Mouse (Mus musculus): ENCODE data around the gene Mrps16. TPM values are rescaled to one million over a fixed set of nuclear protein-coding genes. Genes with fewer than 3 reads are reported as not detected.
A peak's percentile ranks its signal among the peaks of the same experiment; 100 is the strongest.

Mrps16 gene
- total and polyA plus RNA-seq, 2 experiments from 2014 or later = 36.2 to 66.2 TPM

DNA sequence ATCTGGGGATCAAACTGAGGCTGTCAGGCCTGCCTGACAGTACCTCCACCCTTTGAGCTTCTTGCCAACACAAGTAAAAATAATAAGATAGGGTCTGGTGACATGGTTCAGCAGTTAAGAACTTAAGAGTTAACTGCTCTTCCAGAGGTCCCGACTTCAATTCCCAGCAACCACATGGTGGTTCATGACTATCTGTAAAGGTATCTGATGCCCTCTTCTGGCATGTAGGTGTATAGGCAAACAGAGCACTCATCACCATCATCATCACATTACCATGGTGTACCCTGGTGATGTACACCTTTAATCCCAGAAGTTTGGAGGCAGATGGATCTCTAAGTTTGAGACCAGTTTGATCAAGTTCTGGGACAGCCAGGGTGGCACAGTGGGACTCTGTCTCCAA lies 35.2 kb upstream of the Mrps16 start:
- H3K27me3 ChIP-seq (ENCODE audit: insufficient read depth, low read length) = no peaks in the 10 kb centered on the region
- DNase-seq (ENCODE audit: low spot score) (no peak), ATAC-seq (ENCODE audit: low FRiP score) (no peak)
- 36% methylated on average over 1 of the region's 1 CpGs for WGBS
- no peaks in the 10 kb centered on the region for H3K9me3 ChIP-seq (ENCODE audit: low read length)
- TF ChIP-seq CTCF (IDR thresholded peaks at IDR 0.05) = no peak
- no peaks in the 10 kb centered on the region for H3K36me3 ChIP-seq (ENCODE audit: insufficient read depth, low read length)
- no peak overlapping the region for H3K4me2 ChIP-seq (ENCODE audit: low read depth, low read length, poor library complexity, severe bottlenecking)
- H3K4me1 ChIP-seq (ENCODE audit: insufficient read depth, low read length) = no peaks in the 10 kb centered on the region
- H3K9ac ChIP-seq (replicated peaks; ENCODE audit: low read length, poor library complexity, severe bottlenecking) = no peak overlapping the region
- no peak overlapping the region for H3K4me3 ChIP-seq (ENCODE audit: low read depth, low read length)
- no peak overlapping the region for H3K27ac ChIP-seq (ENCODE audit: low read depth, low read length)

DNA sequence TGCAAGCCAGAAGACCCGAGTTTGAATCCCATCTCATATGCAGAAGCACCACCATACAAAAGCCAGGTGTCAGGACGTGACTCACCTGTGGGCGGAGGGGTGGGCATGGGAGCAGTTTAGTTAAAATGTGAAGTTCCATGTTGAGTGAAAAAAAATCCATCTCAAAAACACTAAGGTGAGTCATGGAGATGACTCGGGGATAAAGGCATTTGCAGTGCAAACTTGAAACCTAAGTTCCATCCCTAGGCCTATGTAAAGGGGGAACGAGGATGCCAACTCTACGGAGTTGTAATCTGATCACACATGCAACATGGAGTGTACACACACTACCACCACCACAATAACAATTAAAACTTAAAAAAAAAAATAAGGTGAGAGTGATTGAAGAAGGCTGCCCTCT lies 29.6 kb upstream of the Mrps16 start:
- H3K27me3 ChIP-seq (ENCODE audit: insufficient read depth, low read length) = no peaks in the 10 kb centered on the region
- no peak for TF ChIP-seq CTCF (IDR thresholded peaks at IDR 0.05)
- WGBS = 90% methylated on average over 6 of the region's 6 CpGs

DNA sequence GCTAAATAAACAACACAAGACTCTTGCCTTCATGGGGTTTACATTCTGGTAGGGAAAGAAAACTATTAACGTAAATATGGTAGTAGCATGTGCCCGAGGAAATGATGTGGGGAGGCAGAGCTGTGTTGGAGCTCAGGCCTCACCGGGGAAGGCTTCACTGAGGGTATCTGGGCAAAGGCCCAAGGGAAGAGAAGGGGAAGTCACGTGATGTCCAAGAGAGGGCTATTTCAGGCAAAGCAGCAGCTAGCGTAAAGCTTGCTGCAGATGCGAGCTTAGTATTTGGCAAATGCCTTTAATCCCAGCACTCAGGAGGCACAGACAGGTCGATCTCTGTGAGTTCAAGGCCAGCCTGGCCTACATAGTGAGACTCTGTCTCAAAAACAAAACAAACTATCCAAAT lies 28.8 kb upstream of the Mrps16 start:
- Histone ChIP-seq H3K27me3 (ENCODE audit: insufficient read depth, low read length) (no peaks in the 10 kb centered on the region), H3K9me3 (ENCODE audit: low read length) (no peaks in the 10 kb centered on the region), H3K27ac (ENCODE audit: low read depth, low read length) (no peak overlapping the region), H3K4me2 (ENCODE audit: low read depth, low read length, poor library complexity, severe bottlenecking) (no peak overlapping the region), H3K36me3 (ENCODE audit: insufficient read depth, low read length) (no peaks in the 10 kb centered on the region), H3K9ac (replicated peaks; ENCODE audit: low read length, poor library complexity, severe bottlenecking) (no peak overlapping the region), H3K4me3 (ENCODE audit: low read depth, low read length) (no peak overlapping the region), H3K4me1 (ENCODE audit: insufficient read depth, low read length) (no peaks in the 10 kb centered on the region)
- 77% methylated on average over 7 of the region's 7 CpGs for WGBS
- no peak for TF ChIP-seq CTCF (IDR thresholded peaks at IDR 0.05)
- DNase-seq (ENCODE audit: low spot score) (no peak), ATAC-seq (ENCODE audit: low FRiP score) (no peak)

More for the DNA sequence above, 29.6 kb upstream of the Mrps16 start:
- H3K9ac ChIP-seq (replicated peaks; ENCODE audit: low read length, poor library complexity, severe bottlenecking) = no peak overlapping the region
- DNase-seq (ENCODE audit: low spot score) (no peak), ATAC-seq (ENCODE audit: low FRiP score) (no peak)
- no peak overlapping the region for H3K27ac ChIP-seq (ENCODE audit: low read depth, low read length)
- H3K4me2 ChIP-seq (ENCODE audit: low read depth, low read length, poor library complexity, severe bottlenecking) = no peak overlapping the region
- H3K9me3 ChIP-seq (ENCODE audit: low read length) = no peaks in the 10 kb centered on the region
- H3K4me1 ChIP-seq (ENCODE audit: insufficient read depth, low read length) = no peaks in the 10 kb centered on the region
- no peaks in the 10 kb centered on the region for H3K36me3 ChIP-seq (ENCODE audit: insufficient read depth, low read length)
- H3K4me3 ChIP-seq (ENCODE audit: low read depth, low read length) = no peak overlapping the region

DNA sequence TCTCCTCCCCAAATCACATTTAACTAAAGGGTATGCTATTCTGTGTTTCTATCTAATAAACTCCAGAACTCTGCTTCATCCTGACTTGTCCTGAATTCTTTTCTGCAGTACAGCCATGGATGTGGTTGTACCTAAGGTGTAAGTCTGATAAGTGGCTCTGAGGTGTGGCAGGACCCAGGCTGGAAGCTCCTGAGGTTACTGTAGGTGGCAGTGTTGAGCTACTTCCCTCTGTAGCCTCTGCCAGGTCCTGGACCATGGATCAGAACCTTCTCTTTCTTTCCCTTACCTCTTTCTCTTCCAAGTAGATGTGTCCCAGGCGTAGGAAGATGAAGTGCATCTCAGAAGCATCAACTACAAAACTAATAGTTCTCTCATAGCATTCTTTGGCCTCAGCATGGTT lies 6.6 kb upstream of the Mrps16 start:
- Histone ChIP-seq H3K4me1 (ENCODE audit: insufficient read depth, low read length) (no peaks in the 10 kb centered on the region), H3K9ac (replicated peaks; ENCODE audit: low read length, poor library complexity, severe bottlenecking) (no peak overlapping the region), H3K27me3 (ENCODE audit: insufficient read depth, low read length) (no peaks in the 10 kb centered on the region), H3K36me3 (ENCODE audit: insufficient read depth, low read length) (no peaks in the 10 kb centered on the region), H3K9me3 (ENCODE audit: low read length) (no peaks in the 10 kb centered on the region), H3K4me3 (ENCODE audit: low read depth, low read length) (no peak overlapping the region), H3K4me2 (ENCODE audit: low read depth, low read length, poor library complexity, severe bottlenecking) (no peak overlapping the region), H3K27ac (ENCODE audit: low read depth, low read length) (no peak overlapping the region)
- TF ChIP-seq CTCF (IDR thresholded peaks at IDR 0.05) = peak; percentile 61
- WGBS = 33% methylated on average over 1 of the region's 1 CpGs
- ATAC-seq (ENCODE audit: low FRiP score) = no peak
- DNase-seq (ENCODE audit: low spot score) = peak; percentile 14

DNA sequence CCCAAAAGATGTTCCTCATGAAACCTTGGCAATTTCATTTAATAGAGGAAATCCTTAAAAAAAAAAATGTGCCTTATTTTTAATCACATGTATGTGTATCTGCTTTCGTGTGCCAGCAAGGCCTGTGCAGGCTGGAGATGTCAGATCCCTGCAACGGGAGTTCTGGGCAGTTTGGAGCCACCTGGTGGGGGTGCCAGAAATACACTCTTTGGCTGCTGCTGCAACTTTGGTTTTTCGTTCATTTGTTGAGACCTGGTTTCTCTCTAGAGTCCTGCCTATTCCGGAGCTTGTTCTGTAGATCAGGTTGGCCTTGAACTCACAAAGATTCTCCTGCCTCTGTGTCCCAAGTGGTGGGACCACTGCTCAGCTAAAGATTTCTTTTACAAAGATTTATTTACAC lies 5.4 kb upstream of the Mrps16 start:
- ATAC-seq (ENCODE audit: low FRiP score) (no peak), DNase-seq (ENCODE audit: low spot score) (no peak)
- 41% methylated on average over 4 of the region's 4 CpGs for WGBS
- no peak overlapping the region for H3K4me2 ChIP-seq (ENCODE audit: low read depth, low read length, poor library complexity, severe bottlenecking)
- H3K9ac ChIP-seq (replicated peaks; ENCODE audit: low read length, poor library complexity, severe bottlenecking) = no peak overlapping the region
- no peaks in the 10 kb centered on the region for H3K36me3 ChIP-seq (ENCODE audit: insufficient read depth, low read length)
- peak; percentile 42 for TF ChIP-seq CTCF (IDR thresholded peaks at IDR 0.05)
- 0 out of 2 replicates have a peak, but pooled peaks cover 4% of the 10 kb centered on the region for H3K4me1 ChIP-seq (ENCODE audit: insufficient read depth, low read length)
- no peaks in the 10 kb centered on the region for H3K27me3 ChIP-seq (ENCODE audit: insufficient read depth, low read length)
- H3K27ac ChIP-seq (ENCODE audit: low read depth, low read length) = no peak overlapping the region
- no peak overlapping the region for H3K4me3 ChIP-seq (ENCODE audit: low read depth, low read length)
- H3K9me3 ChIP-seq (ENCODE audit: low read length) = no peaks in the 10 kb centered on the region

DNA sequence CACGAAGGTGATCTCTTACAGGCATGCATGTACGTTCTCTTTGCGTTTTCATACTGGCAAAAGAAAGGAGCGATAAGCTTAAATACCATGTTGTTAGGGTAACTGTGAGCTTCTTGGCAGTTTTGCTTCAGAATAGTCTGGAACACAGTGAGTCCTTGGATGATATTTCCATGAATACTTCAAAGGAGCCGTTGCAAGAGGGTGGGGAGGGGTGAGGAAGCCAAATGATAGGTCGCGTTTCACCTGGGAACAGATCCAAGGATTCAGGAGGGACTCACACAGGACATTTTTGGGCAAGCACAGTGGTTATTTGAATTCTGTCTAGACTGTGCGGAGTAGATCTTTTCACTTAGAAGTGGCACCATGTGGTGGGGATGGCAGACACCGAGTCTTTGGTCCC lies 3.8 kb upstream of the Mrps16 start:
- no peaks in the 10 kb centered on the region for H3K9me3 ChIP-seq (ENCODE audit: low read length)
- DNase-seq (ENCODE audit: low spot score) (no peak), ATAC-seq (ENCODE audit: low FRiP score) (no peak)
- no peaks in the 10 kb centered on the region for H3K27me3 ChIP-seq (ENCODE audit: insufficient read depth, low read length)
- no peak overlapping the region for H3K27ac ChIP-seq (ENCODE audit: low read depth, low read length)
- H3K4me2 ChIP-seq (ENCODE audit: low read depth, low read length, poor library complexity, severe bottlenecking) = no peak overlapping the region
- no peak for TF ChIP-seq CTCF (IDR thresholded peaks at IDR 0.05)
- WGBS = 84% methylated on average over 9 of the region's 9 CpGs
- H3K9ac ChIP-seq (replicated peaks; ENCODE audit: low read length, poor library complexity, severe bottlenecking) = no peak overlapping the region
- no peaks in the 10 kb centered on the region for H3K36me3 ChIP-seq (ENCODE audit: insufficient read depth, low read length)
- 0 out of 2 replicates have a peak, but pooled peaks cover 4% of the 10 kb centered on the region for H3K4me1 ChIP-seq (ENCODE audit: insufficient read depth, low read length)
- no peak overlapping the region for H3K4me3 ChIP-seq (ENCODE audit: low read depth, low read length)

Measured in midbrain, postnatal 0 days (tissue).